Mouse (Mus musculus) frontal cortex, postnatal 25 days (tissue): ENCODE results near the gene Tcf7l2.

Source experiments
- DNase-seq, 2 experiments: peaks; one replicate each; pipeline ENCODE4 v3.0.0; 2022; ENCODE audit warnings: low spot score in 2 of 2

Tcf7l2 gene

DNA sequence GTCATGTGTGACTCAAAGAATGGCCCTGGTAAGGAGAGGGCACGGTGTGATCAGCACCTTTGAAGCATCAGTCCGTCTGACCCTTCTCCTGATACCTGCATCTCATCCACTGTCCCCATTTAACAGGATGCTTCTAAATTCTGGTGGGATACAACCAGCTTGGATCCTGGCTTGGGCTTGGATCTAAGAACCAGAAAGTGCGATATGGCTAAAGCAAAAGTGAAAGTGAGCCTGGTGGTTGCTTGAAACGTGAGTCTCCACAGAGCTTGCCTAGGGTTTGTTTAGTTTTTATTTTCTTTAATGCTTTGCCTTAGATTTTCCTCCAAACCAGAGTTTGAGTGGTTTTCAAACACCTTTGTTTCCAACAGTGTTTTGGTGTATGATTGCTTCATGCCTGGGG lies 51.4 kb downstream of the Tcf7l2 start:
- no peak for DNase-seq

DNA sequence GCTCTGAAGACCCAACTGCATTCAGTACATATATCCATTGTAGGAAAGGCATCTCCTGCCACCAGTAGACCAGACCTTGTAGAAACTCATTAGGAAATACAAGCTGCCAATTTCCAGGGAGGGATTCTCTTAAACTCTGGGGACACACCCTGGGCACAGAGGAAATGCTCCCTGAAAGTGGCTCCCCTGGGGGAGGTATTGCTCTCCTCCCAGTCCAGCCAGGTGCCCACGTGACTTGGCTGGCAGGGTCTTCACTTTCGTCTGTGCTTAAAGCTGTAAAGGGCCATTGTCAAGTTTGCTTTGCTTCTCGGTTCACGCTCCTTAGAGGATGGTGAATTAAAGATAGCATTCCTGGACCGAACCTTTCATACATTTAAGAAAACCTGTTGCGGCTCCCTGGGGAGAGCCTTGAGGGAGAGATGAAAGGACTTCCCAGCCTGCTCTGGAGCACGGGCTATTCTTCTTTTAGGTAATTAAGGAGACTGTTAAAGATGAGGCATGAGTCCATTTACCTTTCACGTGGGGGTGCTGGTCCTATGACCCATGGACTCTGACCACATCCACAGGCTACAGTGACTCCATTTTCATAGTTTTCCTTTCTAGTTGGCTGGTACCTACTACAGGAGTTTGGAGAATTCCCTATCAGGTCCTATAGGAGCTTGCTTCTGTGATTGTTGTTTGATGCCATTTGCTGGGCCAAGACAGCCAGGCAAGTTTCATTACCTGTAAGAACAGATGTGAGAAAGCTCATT lies 52.8 kb downstream of the Tcf7l2 start:
- no peak for DNase-seq

GRCm38 (mm10) chr19:55794946-55795340 lies 53.3 kb downstream of the Tcf7l2 start:
- DNase-seq, result no peak

DNA sequence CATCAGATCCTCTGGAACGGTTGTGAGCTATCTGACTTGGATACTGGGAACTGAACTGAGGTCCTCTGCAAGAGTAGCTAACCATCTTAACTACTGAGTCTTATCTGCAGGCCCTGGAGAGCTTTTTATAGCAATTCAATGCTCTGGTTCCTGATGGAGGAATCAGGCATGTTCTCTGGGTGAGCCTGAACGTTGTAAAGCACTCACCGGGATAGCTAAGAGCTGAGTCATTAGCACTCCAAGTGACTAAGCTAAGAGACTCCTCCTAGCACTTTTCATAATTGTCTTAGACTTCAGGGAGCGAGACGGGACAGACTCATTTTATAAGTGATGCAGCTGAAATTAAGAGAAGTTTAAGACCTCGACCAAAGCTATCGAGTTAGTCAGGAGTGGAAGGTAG lies 53.7 kb downstream of the Tcf7l2 start:
- no peak for DNase-seq

- no peak for DNase-seq
Observed at GRCm38 (mm10) chr19:55797834-55798233, 56.2 kb downstream of the Tcf7l2 start.

DNA sequence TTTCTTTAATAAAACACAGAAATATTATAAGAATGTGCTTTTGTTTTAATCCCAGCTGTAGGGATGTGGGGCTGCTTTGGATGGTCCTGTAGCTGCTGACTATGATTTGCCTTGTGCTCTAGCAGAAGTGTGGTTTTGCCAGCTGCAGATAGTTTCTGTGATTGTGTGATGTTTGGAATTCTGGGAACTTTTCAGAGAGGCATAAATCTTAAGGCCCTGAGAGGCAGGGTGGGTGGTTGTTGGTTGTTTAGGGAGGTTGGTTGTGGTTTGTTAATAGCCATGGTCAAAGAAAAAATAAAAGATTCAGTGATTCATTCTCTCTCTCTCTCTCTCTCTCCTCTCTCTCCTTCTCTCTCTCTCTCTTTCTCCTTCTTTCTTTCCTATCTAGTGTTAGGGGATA lies 57.8 kb downstream of the Tcf7l2 start:
- DNase-seq, result no peak

DNA sequence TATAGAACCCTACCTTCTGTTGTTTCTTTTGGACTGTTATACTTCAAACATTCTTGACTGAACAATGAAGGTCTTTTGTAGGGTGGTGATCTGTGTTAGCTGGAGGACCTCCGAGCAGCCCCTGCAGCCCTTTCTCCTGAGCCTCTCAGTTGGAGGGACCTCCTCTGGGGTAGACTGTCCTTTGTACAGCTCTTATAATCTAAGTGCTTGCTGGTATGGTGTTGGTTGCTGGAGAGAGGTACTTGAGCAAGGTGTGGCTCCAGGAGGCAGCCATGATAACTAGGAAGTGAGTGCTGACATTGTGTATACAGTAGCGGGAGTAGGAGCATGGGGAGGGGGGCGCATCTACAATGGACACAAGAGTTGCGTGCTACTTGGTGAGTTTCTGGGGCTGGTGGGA lies 58.4 kb downstream of the Tcf7l2 start:
- no peak for DNase-seq

GRCm38 (mm10) chr19:55803121-55803520 lies 61.5 kb downstream of the Tcf7l2 start:
- no peak for DNase-seq

- DNase-seq, result no peak
Observed at GRCm38 (mm10) chr19:55803797-55804196, 62.2 kb downstream of the Tcf7l2 start.

GRCm38 (mm10) chr19:55804795-55805194 lies 63.2 kb downstream of the Tcf7l2 start:
- no peak for DNase-seq

DNA sequence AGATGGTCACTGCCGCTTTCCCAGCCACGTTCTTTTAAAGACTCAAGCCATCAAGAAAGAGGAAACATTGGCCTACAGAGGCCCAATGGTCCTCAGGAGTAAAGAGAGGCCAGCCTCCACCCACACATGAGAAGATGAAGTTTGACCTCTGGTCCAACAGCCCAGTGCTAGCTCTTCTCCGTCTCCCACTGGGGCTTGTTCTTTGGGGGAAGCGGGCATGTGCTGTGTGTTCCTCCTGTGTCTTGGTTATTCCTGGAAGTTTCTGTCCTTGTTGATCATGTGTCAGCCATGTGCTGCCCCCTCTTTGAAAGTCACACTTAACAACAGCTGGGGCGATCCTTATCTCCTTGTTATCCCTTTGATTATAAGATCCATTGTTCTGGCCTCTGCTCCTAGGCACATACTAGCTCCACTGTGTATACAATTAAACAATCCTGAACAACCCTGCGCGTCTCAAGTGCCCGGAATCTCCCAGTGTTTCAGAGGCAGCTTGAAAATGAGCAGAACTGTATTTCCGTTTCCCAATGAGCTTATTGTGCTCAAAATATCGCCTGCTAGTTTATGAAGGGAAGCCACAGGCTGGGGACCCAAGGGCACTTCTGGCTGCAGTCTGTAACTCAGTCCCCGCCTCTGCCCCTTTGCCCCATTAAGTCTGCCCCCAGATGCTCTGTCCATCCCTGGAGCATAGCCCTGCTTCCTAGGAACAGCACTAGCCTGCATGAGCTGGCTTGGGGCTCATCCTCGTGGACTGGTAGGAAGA lies 65.0 kb downstream of the Tcf7l2 start:
- DNase-seq, result no peak

- no peak for DNase-seq
Observed at GRCm38 (mm10) chr19:55807194-55808053, 65.8 kb downstream of the Tcf7l2 start.

DNA sequence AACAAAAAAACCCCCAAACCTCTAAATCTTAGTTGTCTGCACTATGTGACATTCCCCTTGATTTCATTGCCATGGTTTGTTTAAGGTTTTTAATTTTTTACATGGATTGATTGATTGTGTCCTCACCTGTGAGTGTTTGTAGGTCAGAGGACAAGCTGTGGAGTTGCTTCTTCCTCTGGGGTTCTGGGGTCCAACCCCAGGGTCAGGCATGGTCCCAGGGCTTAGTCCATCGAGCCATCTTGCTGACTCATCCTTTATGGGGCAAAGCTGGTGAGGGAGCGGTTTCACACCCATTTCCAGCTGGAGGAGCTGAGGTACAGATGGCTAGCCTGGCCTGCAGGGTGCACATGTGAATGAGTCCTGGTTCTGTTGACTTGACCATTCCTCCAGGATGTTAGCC lies 66.7 kb downstream of the Tcf7l2 start:
- DNase-seq, result no peak

GRCm38 (mm10) chr19:55809539-55809938 lies 67.9 kb downstream of the Tcf7l2 start:
- DNase-seq, result no peak

DNA sequence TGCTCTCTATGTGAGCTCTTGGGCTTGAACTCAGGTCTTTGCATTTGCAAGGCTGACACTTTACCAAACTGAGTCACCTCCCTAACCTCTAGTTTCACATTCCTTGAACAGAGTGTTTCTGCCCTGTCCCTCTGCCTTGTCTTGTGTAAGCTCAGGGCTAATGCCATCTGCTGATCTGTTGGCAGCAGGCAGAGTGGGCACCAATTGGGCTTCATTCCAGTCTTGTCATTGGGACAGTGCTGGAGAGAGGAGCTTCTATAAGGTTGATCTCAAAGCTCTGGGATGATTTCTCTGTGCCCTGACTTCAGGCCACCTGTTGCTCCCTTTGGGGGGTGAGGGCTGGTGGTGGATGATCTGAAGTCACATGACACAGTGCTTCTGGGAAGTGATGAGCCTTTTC lies 70.6 kb downstream of the Tcf7l2 start:
- no peak for DNase-seq

GRCm38 (mm10) chr19:55815010-55815790 lies 73.6 kb downstream of the Tcf7l2 start:
- DNase-seq, result no peak

- no peak for DNase-seq
Observed at GRCm38 (mm10) chr19:55816974-55817373, 75.4 kb downstream of the Tcf7l2 start.

DNA sequence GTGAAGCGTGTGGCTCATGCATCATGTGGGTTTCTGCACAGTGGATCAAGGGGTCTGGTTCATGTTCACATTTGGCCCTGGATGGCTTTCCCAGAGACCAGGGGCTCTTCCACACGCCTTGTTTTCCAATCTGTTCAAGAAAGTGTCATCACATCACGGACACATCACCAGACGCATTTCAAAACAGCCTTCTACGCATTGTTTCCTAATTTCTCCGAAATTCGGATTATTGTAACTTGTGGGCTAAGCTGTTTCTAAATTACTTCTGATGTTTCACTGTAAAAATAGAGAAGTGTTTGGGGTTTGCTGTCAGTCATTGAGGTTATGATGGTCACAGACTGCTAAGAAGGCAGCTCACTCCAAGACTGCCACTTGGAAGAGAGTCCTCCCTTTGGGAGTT lies 78.6 kb downstream of the Tcf7l2 start:
- DNase-seq, result no peak

GRCm38 (mm10) chr19:55825001-55825827 lies 83.6 kb downstream of the Tcf7l2 start:
- DNase-seq, result no peak

- DNase-seq, result no peak
Observed at GRCm38 (mm10) chr19:55825951-55826507, 84.4 kb downstream of the Tcf7l2 start.
